Mouse (Mus musculus) forebrain, embryonic 13.5 days (tissue): ENCODE measurements around the gene Spata2l. TPM values are rescaled to one million over a fixed set of nuclear protein-coding genes. Genes with fewer than 3 reads are reported as not detected.
"Not testable (repeated sequence)": the region's sequence is repeated elsewhere in the genome, so short reads cannot be mapped to it uniquely, and the experiment has no call there.

Source experiments
- ATAC-seq: fragments of 200-750 bp; cut with Nextera tagmentation; 2 replicates; pipeline ENCODE4 v1.8.0; 2017
- H3K27ac ChIP-seq: fragments of 300-500 bp; sonication (generic); 2 replicates; pipeline ENCODE4 v1.5.1; 2015; ENCODE audit warnings: inconsistent platforms, mild to moderate bottlenecking, moderate library complexity
- H3K27me3 ChIP-seq: fragments of 300-500 bp; sonication (generic); 2 replicates; pipeline ENCODE4 v1.6.1; 2015; ENCODE audit warnings: mild to moderate bottlenecking, inconsistent platforms
- H3K36me3 ChIP-seq: fragments of 300-500 bp; sonication (generic); 2 replicates; pipeline ENCODE4 v1.6.1; 2015; ENCODE audit warnings: mild to moderate bottlenecking, inconsistent platforms; ENCODE audit not compliant: poor library complexity, severe bottlenecking
- H3K4me1 ChIP-seq: fragments of 300-500 bp; sonication (generic); 2 replicates; pipeline ENCODE4 v1.6.1; 2015; ENCODE audit warnings: inconsistent platforms
- H3K4me2 ChIP-seq: fragments of 300-500 bp; sonication (generic); 2 replicates; pipeline ENCODE4 v1.6.1; 2015; ENCODE audit warnings: inconsistent platforms, mild to moderate bottlenecking, moderate library complexity
- H3K4me3 ChIP-seq: fragments of 300-500 bp; sonication (generic); 2 replicates; pipeline ENCODE4 v1.5.1; 2015; ENCODE audit warnings: mild to moderate bottlenecking, inconsistent platforms
- H3K9ac ChIP-seq: fragments of 300-500 bp; sonication (generic); 2 replicates; pipeline ENCODE4 v1.6.1; 2015; ENCODE audit warnings: mild to moderate bottlenecking, inconsistent platforms
- H3K9me3 ChIP-seq: fragments of 300-500 bp; sonication (generic); replicated peaks from 2 replicates; pipeline ENCODE4 v1.6.1; 2016; ENCODE audit warnings: inconsistent platforms
- WGBS: fragments of 180-500 bp; shearing (Covaris S2); methylation state at CpG from one replicate; pipeline ENCODE4 v1.1.7; 2015; 5-methylcytosine and 5-hydroxymethylcytosine counted together
- polyA plus RNA-seq: library from polyadenylated mRNA; unstranded; fragments of >200 nt; fragmentation: Nextera tagmentation; extraction: Ambion mirVana; gene quantifications from 2 replicates; pipeline ENCODE4 v1.2.1, GENCODE M21; 2015

Gene Spata2l
- 1.4 and 2.3 TPM in 2 replicates for polyA plus RNA-seq

- peaks cover 18% of the 10 kb centered on the region for H3K4me1 ChIP-seq
- no peaks in the 10 kb centered on the region for H3K36me3 ChIP-seq
- peak; percentile 62 for ATAC-seq
- peaks cover 44% of the 10 kb centered on the region for H3K27me3 ChIP-seq
- H3K4me3 ChIP-seq = peak within 1 kb of the TSS; percentile 43
- no peaks in the 10 kb centered on the region for H3K9me3 ChIP-seq
- H3K27ac ChIP-seq = no peak within 1 kb of the TSS
- WGBS = 1% methylated on average over 57 of the region's 57 CpGs
- peak within 1 kb of the TSS; percentile 66 for H3K9ac ChIP-seq
- H3K4me2 ChIP-seq = peak within 1 kb of the TSS; percentile 74
Measured at GRCm38 (mm10) chr8:123235520-123236497, at the start of gene Spata2l. Spata2l (minus strand) TSS chr8:123236233.

- WGBS = 92% methylated on average over 5 of the region's 5 CpGs
- Histone ChIP-seq H3K4me2 (no peak overlapping the region), H3K36me3 (peaks cover 65% of the 10 kb centered on the region), H3K9ac (no peak overlapping the region), H3K4me3 (no peak overlapping the region), H3K27ac (no peak overlapping the region), H3K27me3 (no peaks in the 10 kb centered on the region), H3K4me1 (no peaks in the 10 kb centered on the region), H3K9me3 (no peaks in the 10 kb centered on the region)
- no peak for ATAC-seq
Measured at GRCm38 (mm10) chr8:123284493-123284892, 48.5 kb upstream of the Spata2l start.

DNA sequence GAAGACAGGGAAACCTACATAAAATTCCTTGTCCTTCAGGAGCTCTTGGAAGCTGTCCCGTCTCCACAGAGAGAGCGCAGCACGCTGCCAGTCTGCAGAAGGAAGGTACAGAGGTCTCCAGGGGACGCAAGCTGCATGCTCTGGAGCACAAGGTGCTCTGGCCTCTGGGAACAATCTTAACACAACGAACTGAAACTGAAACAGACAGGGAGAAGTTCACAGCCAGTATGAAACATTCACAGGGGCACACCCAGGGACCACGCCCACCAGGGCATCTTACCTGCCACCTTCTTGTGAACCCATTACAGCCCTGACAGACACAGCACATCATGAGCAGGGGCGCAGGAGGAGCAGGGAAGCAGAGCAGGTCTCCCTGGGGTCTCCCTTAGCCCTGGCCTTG, 48.0 kb upstream of the Spata2l start:
- Histone ChIP-seq H3K4me1 (no peaks in the 10 kb centered on the region), H3K9ac (no peak overlapping the region), H3K27ac (no peak overlapping the region), H3K4me2 (no peak overlapping the region), H3K27me3 (no peaks in the 10 kb centered on the region), H3K4me3 (no peak overlapping the region), H3K36me3 (peaks cover 60% of the 10 kb centered on the region), H3K9me3 (no peaks in the 10 kb centered on the region)
- 95% methylated on average over 7 of the region's 7 CpGs for WGBS
- no peak for ATAC-seq

DNA sequence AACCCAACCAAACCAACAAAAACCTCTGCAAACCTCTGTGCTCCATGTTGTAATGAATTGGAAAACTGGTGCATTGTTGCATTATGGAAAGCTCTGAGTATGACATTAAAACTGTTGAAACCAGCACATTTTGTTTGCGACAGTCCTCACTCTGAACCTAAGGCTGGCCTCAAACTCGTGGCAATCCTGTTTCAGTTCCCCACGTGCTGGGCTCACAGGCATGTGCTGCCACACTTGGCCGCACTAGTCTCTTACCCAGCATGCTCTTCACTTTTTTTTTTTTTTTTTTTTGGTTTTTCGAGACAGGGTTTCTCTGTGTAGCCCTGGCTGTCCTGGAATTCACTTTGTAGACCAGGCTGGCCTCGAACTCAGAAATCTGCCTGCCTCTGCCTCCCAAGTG, 47.0 kb upstream of the Spata2l start:
- H3K9ac ChIP-seq, H3K4me1 ChIP-seq, H3K27me3 ChIP-seq, H3K4me2 ChIP-seq, ATAC-seq, H3K27ac ChIP-seq, H3K4me3 ChIP-seq, H3K9me3 ChIP-seq: not testable (repeated sequence)
- H3K36me3 ChIP-seq = peaks cover 55% of the 10 kb centered on the region
- WGBS = 94% methylated on average over 5 of the region's 6 CpGs

DNA sequence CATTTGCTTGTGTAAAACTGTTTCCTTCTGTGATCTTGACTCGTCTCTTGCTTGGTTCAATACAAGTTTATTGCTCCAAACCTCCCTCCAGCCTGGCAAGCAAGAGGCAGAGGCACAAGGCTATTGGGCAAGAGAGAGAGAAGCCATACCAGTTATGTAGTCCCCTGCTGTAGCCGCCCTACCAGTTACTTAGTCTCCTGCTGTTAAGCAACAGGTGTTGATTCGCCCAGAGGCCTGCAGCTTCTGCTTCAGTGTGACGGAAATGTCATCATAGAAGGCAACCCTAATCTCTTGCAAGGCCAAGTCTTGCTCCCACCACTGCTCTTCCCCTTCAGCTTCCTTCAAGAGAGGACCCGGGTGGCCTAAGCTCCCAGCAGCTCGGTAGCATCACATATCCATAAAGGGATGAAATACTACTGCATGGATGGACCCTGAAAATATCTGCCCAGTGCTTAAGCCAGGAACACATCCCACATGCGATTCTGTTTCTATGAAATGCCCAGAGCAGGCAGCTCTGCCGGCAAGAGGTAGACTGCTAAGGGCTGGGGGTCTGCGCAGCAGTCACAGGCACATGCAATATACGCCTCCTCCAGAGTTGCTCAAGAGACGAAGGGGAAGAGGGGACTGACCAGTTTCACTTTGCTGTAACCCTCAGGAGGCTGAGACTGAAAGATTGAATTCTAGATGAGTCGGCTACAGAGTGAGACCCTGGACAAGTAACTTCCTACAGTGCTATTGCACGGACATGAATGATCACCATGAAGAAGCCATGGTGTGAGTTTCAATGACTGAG, 44.5 kb upstream of the Spata2l start:
- Histone ChIP-seq H3K27me3 (no peaks in the 10 kb centered on the region), H3K4me3 (no peak overlapping the region), H3K36me3 (peaks cover 46% of the 10 kb centered on the region; the same call in 1 of the 2 replicates), H3K4me2 (no peak overlapping the region), H3K9ac (no peak overlapping the region), H3K4me1 (no peaks in the 10 kb centered on the region), H3K9me3 (no peaks in the 10 kb centered on the region), H3K27ac (no peak overlapping the region)
- no peak for ATAC-seq
- 87% methylated on average over 13 of the region's 13 CpGs for whole genome bisulfite sequencing

- Histone ChIP-seq H3K4me1 (no peaks in the 10 kb centered on the region), H3K9me3 (no peaks in the 10 kb centered on the region), H3K9ac (no peak overlapping the region), H3K27me3 (no peaks in the 10 kb centered on the region), H3K4me2 (no peak overlapping the region), H3K4me3 (no peak overlapping the region), H3K27ac (no peak overlapping the region), H3K36me3 (peaks cover 50% of the 10 kb centered on the region; the same call in 1 of the 2 replicates)
- WGBS = 95% methylated on average over 4 of the region's 4 CpGs
- no peak for ATAC-seq
Measured at GRCm38 (mm10) chr8:123279828-123280227, 43.8 kb upstream of the Spata2l start.

- Histone ChIP-seq H3K9ac (no peak overlapping the region), H3K36me3 (peaks cover 51% of the 10 kb centered on the region; the same call in 1 of the 2 replicates), H3K9me3 (no peaks in the 10 kb centered on the region), H3K4me1 (no peaks in the 10 kb centered on the region), H3K27me3 (no peaks in the 10 kb centered on the region), H3K4me2 (no peak overlapping the region), H3K27ac (no peak overlapping the region), H3K4me3 (no peak overlapping the region)
- ATAC-seq = no peak
- 84% methylated on average over 7 of the region's 7 CpGs for WGBS
Measured at GRCm38 (mm10) chr8:123278445-123278844, 42.4 kb upstream of the Spata2l start.

DNA sequence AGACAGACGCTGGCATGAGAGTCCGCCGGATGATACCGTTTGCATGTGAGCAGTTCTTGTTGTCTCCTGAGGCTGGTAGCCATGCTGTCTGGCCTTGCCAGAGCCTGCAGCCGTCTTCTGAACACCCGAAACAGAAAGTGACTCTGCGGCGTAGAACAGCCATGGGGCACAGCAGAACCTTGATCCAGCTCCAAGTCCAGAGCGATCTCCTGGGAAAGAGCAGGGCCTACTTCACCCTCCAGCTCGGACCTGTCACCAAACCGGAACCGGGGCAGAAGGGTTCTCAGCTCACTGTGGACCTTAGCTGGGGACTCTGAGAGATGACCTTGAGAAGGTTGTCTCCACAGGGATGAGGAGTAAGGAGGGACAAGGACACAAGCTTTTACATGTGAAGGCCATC, 39.1 kb upstream of the Spata2l start:
- Histone ChIP-seq H3K27me3 (no peaks in the 10 kb centered on the region), H3K4me2 (no peak overlapping the region), H3K9ac (no peak overlapping the region), H3K36me3 (peaks cover 50% of the 10 kb centered on the region; the same call in 1 of the 2 replicates), H3K4me1 (no peaks in the 10 kb centered on the region), H3K27ac (no peak overlapping the region), H3K4me3 (no peak overlapping the region), H3K9me3 (no peaks in the 10 kb centered on the region)
- WGBS = 96% methylated on average over 12 of the region's 12 CpGs
- ATAC-seq = no peak

- WGBS = 90% methylated on average over 5 of the region's 5 CpGs
- no peak overlapping the region for H3K4me3 ChIP-seq
- no peak overlapping the region for H3K4me2 ChIP-seq
- H3K36me3 ChIP-seq = peaks cover 52% of the 10 kb centered on the region
- no peaks in the 10 kb centered on the region for H3K4me1 ChIP-seq
- no peak overlapping the region for H3K27ac ChIP-seq
- H3K27me3 ChIP-seq = no peaks in the 10 kb centered on the region
- H3K9me3 ChIP-seq = no peaks in the 10 kb centered on the region
- H3K9ac ChIP-seq = no peak overlapping the region
- ATAC-seq = no peak
Measured at GRCm38 (mm10) chr8:123274447-123274846, 38.4 kb upstream of the Spata2l start.

DNA sequence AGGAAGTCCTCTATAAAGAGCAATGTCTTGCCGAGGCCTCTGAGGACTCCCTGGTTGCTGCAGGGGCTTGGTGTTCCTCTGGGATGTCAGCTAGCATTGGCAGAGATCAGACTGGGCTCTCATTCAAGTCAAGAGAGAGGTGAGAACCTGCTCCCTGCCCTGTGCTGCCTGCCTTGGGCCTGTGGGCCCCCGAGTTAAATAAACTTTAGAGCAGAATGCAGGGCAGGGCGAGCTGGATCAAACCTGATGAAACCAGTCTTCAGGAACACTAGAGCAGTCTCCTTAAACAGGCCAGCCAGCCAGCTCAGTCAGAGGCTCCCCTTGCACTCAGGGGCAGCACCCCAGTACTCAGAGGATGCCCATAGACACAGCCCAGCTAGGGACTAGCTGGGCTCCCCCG, 35.9 kb upstream of the Spata2l start:
- 83% methylated on average over 4 of the region's 4 CpGs for WGBS
- Histone ChIP-seq H3K27me3 (no peaks in the 10 kb centered on the region), H3K9me3 (no peaks in the 10 kb centered on the region), H3K4me2 (no peak overlapping the region), H3K27ac (no peak overlapping the region), H3K4me1 (no peaks in the 10 kb centered on the region), H3K9ac (no peak overlapping the region), H3K36me3 (peaks cover 66% of the 10 kb centered on the region), H3K4me3 (no peak overlapping the region)
- no peak for ATAC-seq

DNA sequence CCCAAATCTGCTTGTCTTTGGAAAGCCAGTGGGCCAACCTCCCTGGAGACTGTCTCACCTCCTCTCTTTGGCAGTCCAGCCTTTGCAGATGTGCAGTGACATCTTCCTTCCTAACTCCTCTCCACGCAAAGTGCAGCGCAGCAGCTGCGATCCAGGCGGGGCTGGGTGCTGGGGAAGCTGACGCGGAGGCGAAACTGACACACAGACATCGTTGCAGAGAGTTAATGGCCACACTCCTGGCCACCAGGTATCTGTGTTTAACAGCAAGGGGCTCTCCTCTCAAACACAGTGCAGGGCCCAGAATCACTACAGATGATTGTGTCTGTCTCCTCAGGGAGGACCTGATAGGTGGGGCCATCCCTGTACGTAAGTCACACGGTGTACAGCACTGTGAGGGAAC, 35.1 kb upstream of the Spata2l start:
- peaks cover 71% of the 10 kb centered on the region for H3K36me3 ChIP-seq
- H3K4me3 ChIP-seq = no peak overlapping the region
- H3K9me3 ChIP-seq = no peaks in the 10 kb centered on the region
- H3K27ac ChIP-seq = no peak overlapping the region
- H3K4me2 ChIP-seq = no peak overlapping the region
- WGBS = 93% methylated on average over 10 of the region's 10 CpGs
- no peaks in the 10 kb centered on the region for H3K4me1 ChIP-seq
- H3K9ac ChIP-seq = no peak overlapping the region
- no peaks in the 10 kb centered on the region for H3K27me3 ChIP-seq
- ATAC-seq = no peak
